Mouse (Mus musculus): ENCODE measurements around the gene Kif3a. TPM values are rescaled to one million over a fixed set of nuclear protein-coding genes. Genes with fewer than 3 reads are reported as not detected.

Gene Kif3a
- total RNA-seq, 2 experiments from 2014 or later = 131 to 139 TPM

- no peak for DNase-seq
Observed at GRCm38 (mm10) chr11:53617562-53618109, 50.5 kb downstream of the Kif3a start.

DNA sequence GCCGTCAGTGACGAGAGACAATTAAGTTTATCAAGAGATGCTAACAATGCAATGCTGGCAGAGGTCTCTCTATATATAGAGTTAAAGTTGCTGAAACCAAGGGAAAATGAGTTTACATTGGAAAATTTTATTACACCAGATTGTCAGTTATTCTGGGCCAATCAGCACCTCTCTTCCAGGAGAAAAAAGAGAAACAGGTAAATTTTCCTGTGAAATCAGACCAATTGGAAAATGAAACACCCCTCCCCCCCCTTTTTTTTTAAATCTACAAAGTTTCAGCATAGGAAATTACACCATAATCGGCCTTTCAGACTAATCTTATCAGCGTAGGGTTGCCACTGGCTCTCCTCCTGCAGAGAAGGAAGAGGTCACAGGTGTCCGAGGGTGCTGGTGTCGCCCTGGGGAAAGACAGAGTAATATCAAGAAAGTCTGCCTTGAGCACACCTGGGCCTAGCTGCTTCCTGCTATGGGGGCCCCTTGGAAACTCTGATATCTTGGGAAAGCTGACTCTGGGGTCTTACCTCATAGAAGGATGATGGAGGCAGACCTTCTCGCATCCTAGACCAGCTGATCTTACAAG lies 51.5 kb downstream of the Kif3a start, which contains the start of gene Il4:
Gene Il4, minus strand, starts transcription at position 51 of the 580 bp plus-strand sequence.
- no peak for DNase-seq

DNA sequence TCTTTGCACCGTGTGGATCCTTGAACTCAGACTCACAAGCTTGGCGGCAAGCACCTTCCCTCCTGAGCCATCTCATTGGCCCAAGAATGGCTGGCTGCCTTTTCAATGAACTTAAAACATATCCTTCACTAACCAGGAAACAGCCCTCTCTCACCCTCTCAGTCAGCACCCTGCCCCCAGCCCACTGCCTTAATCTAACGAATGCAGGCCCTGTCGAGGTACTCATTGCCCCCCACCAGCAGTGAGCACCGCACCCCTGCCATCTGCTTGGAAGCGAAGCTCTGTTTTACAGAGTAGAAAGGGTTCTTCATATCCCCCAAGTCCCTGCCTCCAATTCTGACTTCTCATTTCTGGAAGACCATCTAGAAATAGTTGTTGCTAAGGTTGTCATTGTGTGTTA lies 52.2 kb downstream of the Kif3a start:
- no peak for DNase-seq

GRCm38 (mm10) chr11:53620094-53620493 lies 52.9 kb downstream of the Kif3a start:
- DNase-seq = no peak

DNA sequence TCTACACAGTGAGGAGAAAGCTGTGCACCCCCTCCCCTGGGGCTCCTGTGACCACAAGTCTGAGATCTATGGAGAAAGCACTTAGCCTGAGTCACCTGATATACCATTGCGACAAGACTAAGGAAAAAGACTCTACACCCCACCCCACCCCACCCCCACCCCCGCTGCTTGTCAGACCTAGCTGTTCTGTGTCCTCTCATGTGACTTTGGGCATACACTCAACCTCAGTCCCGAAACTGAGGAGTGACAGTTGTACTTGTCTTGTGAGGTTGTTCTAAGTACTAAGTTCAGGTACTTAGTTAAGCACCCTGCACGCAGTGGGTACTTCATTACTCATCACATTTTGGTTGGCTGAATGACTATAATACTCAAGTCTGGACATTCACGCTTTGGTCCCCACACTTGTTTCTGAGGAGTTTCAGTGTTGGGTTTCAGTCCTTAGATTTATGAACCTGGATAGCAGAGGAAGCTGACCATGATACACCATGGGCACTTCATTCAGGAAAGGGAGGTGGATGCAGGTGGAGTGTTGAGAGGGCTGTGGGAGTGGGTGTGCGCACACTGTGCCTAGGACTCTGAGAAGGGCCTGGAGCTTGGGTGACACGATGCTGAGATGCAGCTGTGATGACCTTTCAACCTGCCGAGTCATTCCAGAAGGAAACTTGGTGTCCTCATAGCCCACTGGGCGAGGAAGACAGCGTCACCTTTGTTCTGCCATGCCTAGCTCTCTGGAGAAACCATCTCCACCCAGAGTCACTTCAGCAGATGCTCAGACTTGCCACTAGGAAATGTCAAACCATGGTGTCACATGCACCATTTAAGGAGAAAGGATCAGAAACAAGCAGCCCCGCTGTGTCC lies 54.6 kb downstream of the Kif3a start:
- DNase-seq = no peak

GRCm38 (mm10) chr11:53622440-53622806 lies 55.2 kb downstream of the Kif3a start:
- DNase-seq = no peak

DNA sequence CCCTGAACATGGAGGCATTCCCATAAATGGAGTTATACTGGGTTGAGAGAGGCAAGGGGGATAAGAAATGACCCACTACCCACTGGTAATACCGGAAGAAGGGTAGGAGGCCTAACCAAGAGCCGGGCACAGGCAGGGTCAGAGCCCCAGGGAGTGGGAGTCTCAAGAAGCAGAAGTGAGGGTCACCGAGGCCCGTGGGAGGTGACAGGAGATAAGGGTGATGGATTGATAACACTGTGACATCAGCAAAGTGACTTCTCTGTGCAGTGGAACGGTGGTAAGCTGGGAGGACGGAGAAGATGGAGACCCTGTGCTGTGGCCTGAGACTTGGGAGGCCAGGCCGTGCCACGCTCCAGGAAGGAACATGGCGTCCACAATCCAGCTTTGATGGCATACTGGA lies 56.4 kb downstream of the Kif3a start:
- DNase-seq = no peak

DNA sequence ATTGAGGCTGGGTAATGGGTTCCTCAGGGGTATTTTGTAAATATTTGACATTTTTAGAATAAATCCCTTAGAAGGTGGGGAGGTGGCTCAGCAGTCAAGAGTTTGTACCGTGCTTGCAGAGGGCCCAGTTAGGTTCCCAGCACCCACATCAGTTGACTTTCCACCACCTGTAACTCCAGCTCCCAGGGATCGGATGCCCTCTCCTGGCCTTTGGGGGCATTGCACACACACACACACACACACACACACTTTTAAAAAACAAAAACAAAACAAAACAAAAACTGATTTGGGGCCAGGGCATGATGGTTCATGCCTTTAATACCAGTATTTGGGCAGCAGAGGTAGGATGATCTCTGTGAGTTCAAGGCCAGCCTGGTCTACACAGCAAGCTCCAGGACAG lies 56.9 kb downstream of the Kif3a start:
- no peak for DNase-seq

GRCm38 (mm10) chr11:53626802-53627373 lies 59.7 kb downstream of the Kif3a start:
- DNase-seq = no peak

DNA sequence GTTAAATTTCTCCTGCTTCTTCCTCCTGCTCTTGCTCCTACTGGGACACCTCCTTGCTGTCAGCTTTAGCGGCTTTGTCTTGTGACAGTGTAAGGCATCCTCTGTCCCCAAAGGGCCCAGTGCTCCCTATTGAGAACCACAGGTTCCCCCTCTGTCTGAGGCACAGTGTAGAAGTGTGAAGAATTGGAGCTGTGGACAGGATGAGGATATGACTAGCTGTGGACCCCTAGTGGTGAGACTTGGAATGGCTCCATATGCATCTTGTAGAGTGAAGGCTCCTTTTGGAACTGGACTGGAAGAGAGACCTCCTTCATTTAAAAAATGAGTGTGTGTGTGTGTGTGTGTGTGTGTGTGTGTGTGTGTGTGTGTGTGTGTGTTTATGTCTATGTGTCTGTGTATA lies 60.7 kb downstream of the Kif3a start:
- DNase-seq = peak; percentile 44 to 55

- no peak for DNase-seq
Observed at GRCm38 (mm10) chr11:53632122-53632733, 65.0 kb downstream of the Kif3a start.

DNA sequence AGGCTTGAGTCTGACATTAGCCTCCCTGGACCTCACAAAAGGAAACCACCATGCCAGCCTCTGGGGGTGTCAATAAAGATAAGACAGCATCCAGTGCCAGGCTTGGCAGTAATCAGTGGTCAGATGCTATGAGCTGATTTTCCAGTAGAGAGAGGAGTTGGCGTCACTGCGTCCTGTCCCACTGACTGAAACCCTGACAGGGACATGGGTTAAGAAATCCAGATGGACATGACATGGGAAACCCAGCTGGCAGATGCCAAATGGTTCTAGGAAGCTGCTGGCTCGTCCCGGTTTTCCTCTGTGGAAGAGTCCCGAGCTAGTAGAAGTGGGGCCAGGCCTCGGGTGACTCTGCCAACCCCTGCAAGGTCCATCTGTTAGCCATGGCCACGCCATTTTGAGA lies 66.5 kb downstream of the Kif3a start:
- no peak for DNase-seq

DNA sequence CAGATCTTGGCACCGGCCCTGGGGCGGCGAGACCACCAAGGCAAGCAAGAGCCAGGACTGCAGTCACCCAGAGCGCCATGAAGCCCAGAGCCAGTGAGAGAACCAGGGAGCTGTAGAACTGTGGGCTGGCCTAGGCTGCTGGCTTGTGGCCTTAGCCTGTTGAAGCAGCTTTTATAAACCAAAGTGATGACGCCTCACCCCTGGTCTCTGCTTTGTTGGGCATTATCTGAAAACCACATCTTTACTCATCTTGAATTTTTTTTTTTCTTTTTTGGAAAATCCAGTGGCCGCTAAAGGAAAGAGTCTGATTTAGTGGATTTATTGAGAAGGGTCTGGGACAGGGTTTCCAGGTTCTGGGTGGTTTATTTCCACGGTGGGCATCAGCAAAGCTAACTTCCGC lies 67.4 kb downstream of the Kif3a start, which contains the start of gene Il13:
Gene Il13, minus strand, starts transcription at position 147 of the 400 bp plus-strand sequence.
- DNase-seq = no peak

- DNase-seq = no peak
Observed at GRCm38 (mm10) chr11:53635590-53636182, 68.5 kb downstream of the Kif3a start.

GRCm38 (mm10) chr11:53636183-53636646 lies 69.0 kb downstream of the Kif3a start:
- DNase-seq = peak; percentile 9 to 20

- no peak for DNase-seq
Observed at GRCm38 (mm10) chr11:53637046-53637802, 70.0 kb downstream of the Kif3a start.

GRCm38 (mm10) chr11:53637803-53638260 lies 70.7 kb downstream of the Kif3a start:
- DNase-seq = no peak

DNA sequence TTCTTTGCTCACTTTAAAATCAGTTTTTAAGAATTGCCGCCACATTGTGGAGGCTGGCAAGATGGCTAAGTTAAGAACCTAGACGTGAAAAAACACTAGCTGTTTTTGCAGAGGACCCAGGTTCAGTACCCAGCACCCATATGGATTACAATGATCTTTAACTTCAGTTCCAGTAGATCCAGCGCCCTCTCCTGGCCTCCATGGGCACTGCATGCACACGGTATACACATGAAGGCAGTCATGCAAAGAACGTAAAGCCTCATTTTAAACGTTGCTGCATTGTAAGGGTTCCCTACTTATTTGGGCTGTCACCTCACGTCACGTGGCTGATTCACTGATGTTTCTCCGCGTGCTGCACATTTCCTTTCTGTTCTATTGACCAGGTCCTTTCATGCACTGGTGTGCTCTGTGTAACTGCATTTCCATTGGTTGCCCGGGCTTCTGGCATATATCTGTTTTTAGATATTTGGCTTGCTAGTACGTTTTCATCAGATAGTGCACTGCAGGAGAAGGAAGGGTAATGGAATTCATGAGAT lies 75.6 kb downstream of the Kif3a start:
- DNase-seq = no peak

- no peak for DNase-seq
Observed at GRCm38 (mm10) chr11:53644017-53644416, 76.8 kb downstream of the Kif3a start.

- no peak for DNase-seq
Observed at GRCm38 (mm10) chr11:53651441-53651840, 84.3 kb downstream of the Kif3a start.
